29 mouse cellular contexts compared by ENCODE assay signal in the genomic region with DNA sequence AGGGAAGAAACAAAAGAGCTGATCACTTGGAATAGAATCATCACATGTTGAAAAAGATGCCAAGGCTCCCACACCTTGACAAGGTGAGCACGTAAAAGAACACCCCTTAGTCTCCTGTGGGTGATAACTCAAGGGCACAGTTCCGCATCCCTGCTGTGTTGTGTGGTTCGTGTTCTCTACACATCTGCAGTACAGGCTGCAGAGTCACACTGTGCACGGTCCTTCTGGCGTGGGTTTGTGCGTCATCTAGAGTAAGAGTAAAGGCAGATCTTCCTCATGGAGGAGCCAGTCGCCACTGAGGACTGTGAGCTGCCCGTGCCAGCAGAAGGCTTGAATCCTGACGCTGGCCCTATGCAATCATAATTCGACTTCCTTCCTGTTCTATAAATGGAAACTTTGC.
DNase-seq lines count a peak whose midpoint lies in the region; ATAC-seq and TF ChIP-seq lines count a peak whose summit lies in the region.
"Had no signal": no experiment of that assay in that cellular context is flagged by ENCODE, and none has a peak within 500 bp of the region (broad histone marks: within the 10 kb centered on the region; RNA-seq: fewer than 3 reads in every experiment).

No protein-coding gene starts in this region.

- H3K9ac ChIP-seq in liver, embryonic 13.5 days, result no peak overlapping the region
- H3K9ac ChIP-seq in liver, embryonic 12.5 days, result no peak overlapping the region
- peak overlapping the region; percentile 21; the same call in 1 of the 2 replicates for H3K9ac ChIP-seq in liver, postnatal 0 days (replicated peaks)
- H3K9ac ChIP-seq: embryonic facial prominence, embryonic 12.5 days; forebrain, embryonic 15.5 days; heart, embryonic 12.5 days; hindbrain, embryonic 13.5 days; limb, embryonic 12.5 days; midbrain, embryonic 13.5 days had no signal

- 0 out of 2 replicates have a peak, but pooled peaks cover 6% of the 10 kb centered on the region for H3K9me3 ChIP-seq in liver, embryonic 13.5 days (replicated peaks)
- no peaks in the 10 kb centered on the region; the same call in 1 of the 2 replicates for H3K9me3 ChIP-seq in liver, embryonic 12.5 days (replicated peaks)
- no peaks in the 10 kb centered on the region for H3K9me3 ChIP-seq in limb, embryonic 10.5 days (replicated peaks)
- H3K9me3 ChIP-seq in liver, postnatal 0 days (ENCODE audit: low read length), result no peaks in the 10 kb centered on the region
- H3K9me3 ChIP-seq: embryonic facial prominence, embryonic 12.5 days; forebrain, embryonic 15.5 days; heart, embryonic 12.5 days; hindbrain, embryonic 13.5 days; limb, embryonic 12.5 days; midbrain, embryonic 13.5 days had no signal

- TF ChIP-seq EP300 in liver, postnatal 0 days (IDR thresholded peaks at IDR 0.05; ENCODE audit: low read depth), result no peak

- no peaks in the 10 kb centered on the region for H3K36me3 ChIP-seq in liver, embryonic 13.5 days
- H3K36me3 ChIP-seq in liver, embryonic 12.5 days, result no peaks in the 10 kb centered on the region
- H3K36me3 ChIP-seq in limb, embryonic 10.5 days, result no peaks in the 10 kb centered on the region
- H3K36me3 ChIP-seq in liver, postnatal 0 days (replicated peaks; ENCODE audit: insufficient read depth, low read length), result no peaks in the 10 kb centered on the region
- H3K36me3 ChIP-seq: embryonic facial prominence, embryonic 12.5 days; forebrain, embryonic 15.5 days; heart, embryonic 12.5 days; hindbrain, embryonic 13.5 days; limb, embryonic 12.5 days; midbrain, embryonic 13.5 days had no signal

- no peak overlapping the region for H3K4me3 ChIP-seq in liver, embryonic 13.5 days (replicated peaks)
- no peak overlapping the region for H3K4me3 ChIP-seq in liver, embryonic 12.5 days
- H3K4me3 ChIP-seq in limb, embryonic 10.5 days, result no peak overlapping the region
- H3K4me3 ChIP-seq in liver, postnatal 0 days (ENCODE audit: low read depth, low read length), result peak overlapping the region; percentile 37; the same call in 1 of the 2 replicates
- H3K4me3 ChIP-seq: embryonic facial prominence, embryonic 12.5 days; forebrain, embryonic 15.5 days; heart, embryonic 12.5 days; hindbrain, embryonic 13.5 days; limb, embryonic 12.5 days; midbrain, embryonic 13.5 days had no signal

- H3K27me3 ChIP-seq in liver, embryonic 13.5 days, result no peaks in the 10 kb centered on the region
- no peaks in the 10 kb centered on the region for H3K27me3 ChIP-seq in liver, embryonic 12.5 days (replicated peaks)
- H3K27me3 ChIP-seq in limb, embryonic 10.5 days (ENCODE audit: low read depth, poor library complexity, severe bottlenecking), result no peaks in the 10 kb centered on the region
- no peaks in the 10 kb centered on the region for H3K27me3 ChIP-seq in liver, postnatal 0 days (ENCODE audit: insufficient read depth, low read length)
- H3K27me3 ChIP-seq: embryonic facial prominence, embryonic 12.5 days; forebrain, embryonic 15.5 days; hindbrain, embryonic 13.5 days; limb, embryonic 12.5 days; midbrain, embryonic 13.5 days; Patski had no signal

- peak; percentile 92 for DNase-seq in heart, adult 11 months
- DNase-seq in heart, adult 9 months (ENCODE audit: low spot score in 2 of 2), result no peak
- no peak for DNase-seq in liver, embryonic 13.5 days
- DNase-seq in limb, embryonic 10.5 days (ENCODE audit: low spot score), result peak; percentile 28
- no peak for DNase-seq in liver, postnatal 0 days
- no peak for DNase-seq in right cerebral cortex, postnatal 14 days
- DNase-seq: adrenal gland, postnatal 14 days; cerebellum, adult 11 months; cerebellum, adult 9-10 months; cerebellum, postnatal 36 days; heart, postnatal 4 days; kidney, adult 8-10 months; kidney, postnatal 10 days; layer of hippocampus, postnatal 36 days; lung, adult 2 months; lung, postnatal 10 days; retina, postnatal 1 day; spleen, adult 18-20 months; thymus, adult 18-20 months; thymus, postnatal 25 days had no signal

- WGBS in liver, embryonic 13.5 days (ENCODE audit: insufficient replicate concordance), result 65% methylated on average over 10 of the region's 10 CpGs
- 65% methylated on average over 10 of the region's 10 CpGs for WGBS in liver, embryonic 12.5 days (ENCODE audit: insufficient replicate concordance)
- 91% methylated on average over 10 of the region's 10 CpGs for WGBS in limb, embryonic 10.5 days
- 59% methylated on average over 10 of the region's 10 CpGs for WGBS in liver, postnatal 0 days (ENCODE audit: insufficient replicate concordance)

- peaks cover 7% of the 10 kb centered on the region; the same call in 1 of the 2 replicates for H3K4me1 ChIP-seq in liver, embryonic 13.5 days (replicated peaks)
- no peaks in the 10 kb centered on the region for H3K4me1 ChIP-seq in liver, embryonic 12.5 days
- H3K4me1 ChIP-seq in limb, embryonic 10.5 days, result peaks cover 54% of the 10 kb centered on the region
- H3K4me1 ChIP-seq in liver, postnatal 0 days (ENCODE audit: insufficient read depth), result peaks cover 3% of the 10 kb centered on the region; the same call in 1 of the 2 replicates
- H3K4me1 ChIP-seq: forebrain, embryonic 15.5 days; hindbrain, embryonic 13.5 days; midbrain, embryonic 13.5 days had no signal

- H3K27ac ChIP-seq in liver, embryonic 13.5 days, result no peak overlapping the region
- H3K27ac ChIP-seq in liver, embryonic 12.5 days, result no peak overlapping the region
- H3K27ac ChIP-seq in limb, embryonic 10.5 days, result peak overlapping the region; percentile 50; the same call in 1 of the 2 replicates
- H3K27ac ChIP-seq in liver, postnatal 0 days (ENCODE audit: low read depth), result peak overlapping the region; percentile 76
- H3K27ac ChIP-seq: embryonic facial prominence, embryonic 12.5 days; forebrain, embryonic 15.5 days; hindbrain, embryonic 13.5 days; limb, embryonic 12.5 days; macrophage; midbrain, embryonic 13.5 days had no signal

- no peak for ATAC-seq in liver, embryonic 13.5 days (ENCODE audit: low read depth)
- ATAC-seq in liver, embryonic 12.5 days, result no peak
- ATAC-seq in liver, postnatal 0 days, result no peak
- ATAC-seq: forebrain, embryonic 15.5 days; midbrain, embryonic 13.5 days; Patski had no signal

- TF ChIP-seq CTCF in liver, postnatal 0 days (IDR thresholded peaks at IDR 0.05; ENCODE audit: low read depth), result no peak

- H3K4me2 ChIP-seq in liver, embryonic 13.5 days, result peak overlapping the region; percentile 29
- H3K4me2 ChIP-seq in liver, embryonic 12.5 days, result no peak overlapping the region
- peak overlapping the region; percentile 55 for H3K4me2 ChIP-seq in liver, postnatal 0 days (ENCODE audit: low read depth, low read length)
- H3K4me2 ChIP-seq: embryonic facial prominence, embryonic 12.5 days; forebrain, embryonic 15.5 days; heart, embryonic 12.5 days; hindbrain, embryonic 13.5 days; limb, embryonic 12.5 days; midbrain, embryonic 13.5 days had no signal

Comparison
In these comparisons a context has a peak if more than half of its experiments do, and no peak if none do; other contexts are left out.
1. DNase-seq: peak in heart, adult 11 months (single experiment) and limb, embryonic 10.5 days (single experiment); none in heart, adult 9 months (0 of 2), liver, embryonic 13.5 days (single experiment), liver, postnatal 0 days (single experiment) and right cerebral cortex, postnatal 14 days (single experiment).
2. H3K27ac ChIP-seq: peak in limb, embryonic 10.5 days (single experiment) and liver, postnatal 0 days (single experiment); none in liver, embryonic 13.5 days (single experiment) and liver, embryonic 12.5 days (single experiment).